Mouse (Mus musculus) testis, adult 2 months (tissue): ENCODE results near the gene D430042O09Rik. TPM values are rescaled to one million over a fixed set of nuclear protein-coding genes. Genes with fewer than 3 reads are reported as not detected.

Experiments used
- H3K27ac ChIP-seq: fragments of 200-500 bp; 2 replicates; pipeline ENCODE4 v1.5.1; 2012; ENCODE audit warnings: low read depth, low read length; ENCODE audit not compliant: control insufficient read depth, insufficient read depth
- H3K27me3 ChIP-seq: fragments of 200-500 bp; 2 replicates; pipeline ENCODE4 v1.6.1; 2012; ENCODE audit warnings: mild to moderate bottlenecking, low read length, moderate library complexity; ENCODE audit not compliant: control insufficient read depth, insufficient read depth
- H3K36me3 ChIP-seq: fragments of 200-500 bp; 2 replicates; pipeline ENCODE4 v1.6.1; 2012; ENCODE audit warnings: mild to moderate bottlenecking, low read length; ENCODE audit not compliant: control insufficient read depth, insufficient read depth
- H3K4me1 ChIP-seq: fragments of 200-500 bp; 2 replicates; pipeline ENCODE4 v1.6.1; 2012; ENCODE audit warnings: low read length; ENCODE audit not compliant: control insufficient read depth, insufficient read depth
- H3K4me3 ChIP-seq: fragments of 200-500 bp; 2 replicates; pipeline ENCODE4 v1.5.1; 2012; ENCODE audit warnings: low read depth, mild to moderate bottlenecking, low read length, moderate library complexity, mixed read lengths; ENCODE audit not compliant: control insufficient read depth
- CTCF ChIP-seq: fragments of 200-500 bp; IDR thresholded peaks from 2 replicates; pipeline ENCODE4 v1.5.1; 2012; ENCODE audit warnings: low read depth, mild to moderate bottlenecking, inconsistent platforms, low read length, moderate library complexity; ENCODE audit not compliant: control insufficient read depth, insufficient read depth, insufficient replicate concordance
- POLR2A ChIP-seq: fragments of 200-500 bp; IDR thresholded peaks from 2 replicates; pipeline ENCODE4 v1.6.1; 2012; ENCODE audit warnings: low read depth, mild to moderate bottlenecking, inconsistent platforms, low read length, moderate library complexity; ENCODE audit not compliant: control insufficient read depth
- polyA plus RNA-seq: library from polyadenylated mRNA; depleted of rRNA; stranded (reverse); fragments of >200 nt; gene quantifications from 2 replicates; pipeline ENCODE4 v1.2.3, GENCODE M21; 2012

The D430042O09Rik gene
- polyA plus RNA-seq, 1 experiment: 57.7 TPM

GRCm38 (mm10) chr7:125806571-125806970, 98.9 kb downstream of the D430042O09Rik start:
- H3K27me3 ChIP-seq: no peaks in the 10 kb centered on the region
- no peak overlapping the region for H3K4me3 ChIP-seq
- no peaks in the 10 kb centered on the region for H3K4me1 ChIP-seq
- H3K27ac ChIP-seq: no peak overlapping the region
- TF ChIP-seq CTCF (no peak), POLR2A (no peak)
- no peaks in the 10 kb centered on the region; the same call in 1 of the 2 replicates for H3K36me3 ChIP-seq

- no peaks in the 10 kb centered on the region for H3K4me1 ChIP-seq
- H3K27ac ChIP-seq: no peak overlapping the region
- peaks cover 2% of the 10 kb centered on the region for H3K36me3 ChIP-seq
- no peak overlapping the region for H3K4me3 ChIP-seq
- no peaks in the 10 kb centered on the region for H3K27me3 ChIP-seq
- TF ChIP-seq POLR2A (no peak), CTCF (no peak)
Observed at GRCm38 (mm10) chr7:125808210-125808609, 100.5 kb downstream of the D430042O09Rik start.

- no peaks in the 10 kb centered on the region for H3K4me1 ChIP-seq
- H3K4me3 ChIP-seq: no peak overlapping the region
- no peak overlapping the region for H3K27ac ChIP-seq
- no peak for TF ChIP-seq POLR2A
- TF ChIP-seq CTCF: no peak
- peaks cover 2% of the 10 kb centered on the region; the same call in 1 of the 2 replicates for H3K36me3 ChIP-seq
- H3K27me3 ChIP-seq: no peaks in the 10 kb centered on the region
Observed at GRCm38 (mm10) chr7:125812721-125813120, 105.0 kb downstream of the D430042O09Rik start.

- no peaks in the 10 kb centered on the region for H3K4me1 ChIP-seq
- no peak for TF ChIP-seq POLR2A
- no peak for TF ChIP-seq CTCF
- H3K27ac ChIP-seq: no peak overlapping the region
- H3K4me3 ChIP-seq: no peak overlapping the region
- H3K36me3 ChIP-seq: peaks cover 2% of the 10 kb centered on the region
- no peaks in the 10 kb centered on the region for H3K27me3 ChIP-seq
Observed at GRCm38 (mm10) chr7:125815733-125816132, 108.0 kb downstream of the D430042O09Rik start.

GRCm38 (mm10) chr7:125818301-125818712, 110.6 kb downstream of the D430042O09Rik start:
- TF ChIP-seq POLR2A (no peak), CTCF (no peak)
- H3K36me3 ChIP-seq: no peaks in the 10 kb centered on the region; the same call in 1 of the 2 replicates
- H3K4me1 ChIP-seq: no peaks in the 10 kb centered on the region
- H3K27ac ChIP-seq: no peak overlapping the region
- H3K27me3 ChIP-seq: no peaks in the 10 kb centered on the region
- no peak overlapping the region for H3K4me3 ChIP-seq

- Histone ChIP-seq H3K27ac (no peak overlapping the region), H3K27me3 (no peaks in the 10 kb centered on the region), H3K4me3 (no peak overlapping the region), H3K4me1 (no peaks in the 10 kb centered on the region), H3K36me3 (no peaks in the 10 kb centered on the region; the same call in 1 of the 2 replicates)
- TF ChIP-seq CTCF: no peak
- no peak for TF ChIP-seq POLR2A
Observed at GRCm38 (mm10) chr7:125820233-125820632, 112.5 kb downstream of the D430042O09Rik start.

GRCm38 (mm10) chr7:125826425-125826824, 118.7 kb downstream of the D430042O09Rik start:
- H3K4me1 ChIP-seq: no peaks in the 10 kb centered on the region
- no peaks in the 10 kb centered on the region for H3K27me3 ChIP-seq
- no peak overlapping the region for H3K27ac ChIP-seq
- H3K4me3 ChIP-seq: no peak overlapping the region
- H3K36me3 ChIP-seq: peaks cover 1% of the 10 kb centered on the region; the same call in 1 of the 2 replicates
- TF ChIP-seq CTCF (no peak), POLR2A (no peak)

- H3K27me3 ChIP-seq: no peaks in the 10 kb centered on the region
- no peak for TF ChIP-seq POLR2A
- no peak for TF ChIP-seq CTCF
- no peaks in the 10 kb centered on the region for H3K4me1 ChIP-seq
- H3K27ac ChIP-seq: no peak overlapping the region
- no peak overlapping the region for H3K4me3 ChIP-seq
- peaks cover 1% of the 10 kb centered on the region; the same call in 1 of the 2 replicates for H3K36me3 ChIP-seq
Observed at GRCm38 (mm10) chr7:125826887-125827286, 119.2 kb downstream of the D430042O09Rik start.
